ENCODE assay signal across 17 mouse cellular contexts in the genomic region with DNA sequence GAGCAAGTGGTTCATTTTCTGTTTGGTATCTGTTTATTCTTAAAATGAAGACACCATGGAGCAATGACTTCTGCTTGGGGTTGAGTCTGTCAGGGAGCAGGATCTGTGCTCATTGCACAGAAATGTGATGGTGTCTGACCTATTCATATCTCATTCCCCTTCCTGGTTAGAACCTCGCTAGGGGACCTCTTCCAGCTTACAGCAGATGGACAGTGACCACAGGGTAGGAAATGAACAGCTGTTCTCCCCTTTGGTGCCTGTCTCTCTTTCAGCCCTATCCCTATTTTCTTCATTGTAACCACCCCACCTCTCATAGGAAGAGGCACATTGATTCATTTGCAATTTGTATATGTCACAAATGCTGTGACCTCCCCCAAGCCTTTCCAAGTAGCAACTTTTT.
DNase-seq lines count a peak whose midpoint lies in the region; ATAC-seq lines count a peak whose summit lies in the region.
"Had no signal": no experiment of that assay in that cellular context is flagged by ENCODE, and none has a peak within 500 bp of the region (broad histone marks: within the 10 kb centered on the region; RNA-seq: fewer than 3 reads in every experiment).

No protein-coding gene starts in this region.

- DNase-seq in cerebellum, postnatal 4 days (ENCODE audit: low spot score in 2 of 2), result no peak
- DNase-seq in cerebellum, adult 11 months, result peak; percentile 41
- DNase-seq in cerebellum, adult 9-11 months, result peak; percentile 76
- peak; percentile 43 for DNase-seq in retina, embryonic 14.5 days (ENCODE audit: low spot score)
- no peak for DNase-seq in embryo, embryonic 10 days (ENCODE audit: low spot score)
- DNase-seq in left cerebral cortex, postnatal 25 days (ENCODE audit: low spot score in 2 of 2), result no peak
- DNase-seq: adrenal gland, postnatal 36 days; gastrocnemius, postnatal 36 days; heart, adult 2 months; heart, postnatal 14 days; kidney, postnatal 25 days; liver, embryonic 13.5 days; lung, embryonic 14.5 days; right cerebral cortex, postnatal 4 days; thymus, postnatal 36 days had no signal

- intact Hi-C loops in left cerebral cortex, postnatal 25 days (cut with DNase I), result no loop called here

- peak; percentile 72 for ATAC-seq in cerebellum, adult (ENCODE audit: insufficient number of reproducible peaks, low FRiP score, low TSS enrichment)
- ATAC-seq: intestine, postnatal 0 days had no signal

Comparison
In these comparisons a context has a peak if more than half of its experiments do, and no peak if none do; other contexts are left out.
1. DNase-seq: peak in cerebellum, adult 11 months (single experiment), cerebellum, adult 9-11 months (single experiment) and retina, embryonic 14.5 days (single experiment); none in cerebellum, postnatal 4 days (0 of 2), embryo, embryonic 10 days (single experiment) and left cerebral cortex, postnatal 25 days (0 of 2).